Mouse (Mus musculus): Measurements from ENCODE around the gene Calhm1.

Gene Calhm1

DNA sequence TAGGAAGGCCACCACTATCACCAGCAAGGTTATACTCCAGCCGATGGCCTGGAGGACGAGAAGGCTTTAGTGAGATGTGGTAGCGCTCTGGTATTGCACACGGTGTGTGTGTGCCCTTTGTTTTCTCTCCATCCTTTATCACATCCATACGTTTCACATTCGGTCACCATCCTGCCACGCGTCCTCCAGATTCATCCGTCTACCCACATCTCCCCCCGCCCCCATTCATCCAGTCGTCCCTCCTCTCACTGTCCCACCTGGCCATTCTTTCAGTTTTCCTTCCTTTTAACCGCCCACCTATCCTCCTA lies 8.0 kb upstream of the Calhm1 start:
- 64% methylated on average over 12 of the region's 12 CpGs for WGBS

DNA sequence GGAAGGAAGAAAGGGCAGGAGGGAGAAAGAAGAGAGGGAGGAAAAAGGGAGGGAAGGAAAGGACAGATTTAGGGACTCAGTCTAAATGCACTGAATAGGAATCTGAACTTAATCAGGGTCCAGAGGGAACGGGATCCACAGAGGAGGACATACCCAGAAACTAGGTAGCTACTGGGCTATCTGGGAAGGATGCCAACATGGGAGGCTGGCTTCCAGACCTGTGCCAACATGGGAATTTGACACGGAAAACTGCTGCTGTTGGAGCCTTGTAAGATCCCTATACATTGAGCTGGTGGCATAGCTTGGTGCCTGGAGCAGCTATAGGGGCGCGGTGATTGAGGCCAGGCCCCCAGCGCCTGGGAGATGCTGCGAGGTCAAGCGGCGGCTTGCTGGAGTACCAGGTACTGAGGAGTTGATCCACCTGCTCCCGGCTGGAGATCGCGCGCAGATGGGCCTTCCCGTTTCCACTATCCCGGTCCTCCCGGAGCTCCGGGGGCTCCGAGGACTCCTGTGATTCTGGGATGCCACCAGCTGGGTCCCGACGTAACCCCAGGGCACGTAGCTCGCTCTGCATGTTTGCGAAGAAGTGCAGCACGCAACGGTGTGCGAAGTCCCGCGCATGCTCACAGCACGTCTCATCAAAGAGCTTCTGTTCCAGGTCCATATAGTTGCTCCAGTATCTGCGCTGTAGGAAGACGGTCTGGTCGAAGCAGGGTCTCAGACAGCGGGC lies 7.4 kb upstream of the Calhm1 start:
- 27% methylated on average over 32 of the region's 32 CpGs for WGBS

DNA sequence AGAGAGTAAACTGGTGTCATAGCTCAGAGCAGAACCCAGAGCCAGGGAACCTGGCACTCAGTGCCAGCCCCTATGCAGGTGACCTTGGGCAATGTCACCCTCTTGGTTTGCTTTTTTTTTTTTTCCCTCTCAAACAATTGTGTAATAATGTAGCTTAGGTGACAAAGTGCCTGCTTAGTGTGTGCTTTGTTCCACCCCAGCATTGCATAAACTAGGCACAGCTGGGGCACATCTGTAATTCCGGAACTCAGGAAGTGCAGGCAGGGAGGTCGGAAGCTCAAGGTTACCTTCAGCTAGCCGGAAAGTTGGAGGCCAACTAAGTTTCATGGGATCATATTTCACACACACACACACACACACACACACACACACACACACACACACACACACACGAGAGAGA lies 5.8 kb upstream of the Calhm1 start:
- WGBS = 77% methylated on average over 4 of the region's 4 CpGs

DNA sequence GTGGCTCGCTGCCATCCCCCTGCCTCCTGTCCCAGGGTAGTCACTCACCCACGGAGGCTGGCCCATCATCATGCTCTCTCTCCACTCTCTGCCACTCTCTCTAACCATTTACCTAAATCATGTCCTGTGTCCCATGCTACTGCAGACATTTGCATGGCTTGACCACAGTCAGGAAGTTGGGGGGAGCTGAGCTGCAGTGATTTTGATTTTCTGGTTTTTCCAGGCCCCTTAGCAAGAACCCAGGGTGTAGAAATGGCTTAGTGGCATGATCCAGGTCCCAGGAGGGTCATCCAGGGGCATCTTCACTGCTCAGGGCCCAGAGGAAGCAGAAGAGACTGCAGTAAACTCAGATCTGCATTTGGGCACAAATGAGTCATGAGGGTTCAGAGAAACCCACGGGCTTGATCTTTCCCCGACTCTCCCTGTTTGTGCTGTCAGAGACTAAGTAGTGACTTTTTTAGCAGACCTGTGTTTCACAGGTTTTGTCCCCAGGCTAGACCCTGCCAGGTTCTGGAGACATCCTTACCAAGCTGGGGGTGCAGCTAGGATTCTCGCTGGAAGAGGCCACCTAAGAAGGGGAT lies 4.3 kb upstream of the Calhm1 start:
- WGBS = 79% methylated on average over 5 of the region's 5 CpGs

DNA sequence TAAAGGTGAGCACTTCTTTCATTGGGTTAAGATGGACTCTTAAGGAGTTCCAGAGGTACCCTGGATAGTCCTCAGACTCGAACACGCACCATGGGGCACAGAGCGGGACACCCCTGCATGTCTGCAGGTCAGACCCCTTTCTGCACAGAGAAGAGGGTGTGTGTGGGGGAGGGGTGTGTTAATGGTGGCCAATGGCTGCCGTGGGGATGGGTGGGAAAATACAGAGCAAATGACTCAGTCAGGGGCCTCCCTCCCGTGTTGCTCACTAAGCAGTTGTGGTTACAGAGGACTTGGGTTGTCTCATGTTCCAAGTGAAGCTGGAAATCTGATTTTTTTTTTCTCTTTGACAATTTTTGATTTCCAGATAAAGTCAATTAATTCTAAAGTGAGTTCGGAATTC lies 1.6 kb downstream of the Calhm1 start:
- 85% methylated on average over 6 of the region's 6 CpGs for WGBS

DNA sequence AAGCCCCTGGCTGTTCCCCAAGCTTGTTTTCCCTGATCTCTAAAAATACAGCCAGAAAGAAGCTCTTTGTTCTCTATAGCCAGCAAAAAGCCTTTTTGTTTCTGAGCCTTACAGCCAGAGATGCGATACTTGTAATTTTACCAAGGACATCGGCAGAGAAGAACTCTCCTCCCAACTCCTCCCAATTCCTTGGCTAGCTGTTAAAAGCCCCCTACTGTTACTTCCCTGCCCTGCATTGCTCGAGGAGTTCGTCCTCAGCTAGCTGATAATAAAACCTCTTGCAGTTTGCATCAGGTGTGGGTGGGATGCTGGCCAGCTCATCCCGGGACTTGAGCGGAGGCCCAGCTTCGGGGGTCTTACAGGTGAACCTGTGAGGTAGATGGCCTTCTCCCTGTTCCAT lies 4.4 kb downstream of the Calhm1 start:
- WGBS = 32% methylated on average over 7 of the region's 7 CpGs

DNA sequence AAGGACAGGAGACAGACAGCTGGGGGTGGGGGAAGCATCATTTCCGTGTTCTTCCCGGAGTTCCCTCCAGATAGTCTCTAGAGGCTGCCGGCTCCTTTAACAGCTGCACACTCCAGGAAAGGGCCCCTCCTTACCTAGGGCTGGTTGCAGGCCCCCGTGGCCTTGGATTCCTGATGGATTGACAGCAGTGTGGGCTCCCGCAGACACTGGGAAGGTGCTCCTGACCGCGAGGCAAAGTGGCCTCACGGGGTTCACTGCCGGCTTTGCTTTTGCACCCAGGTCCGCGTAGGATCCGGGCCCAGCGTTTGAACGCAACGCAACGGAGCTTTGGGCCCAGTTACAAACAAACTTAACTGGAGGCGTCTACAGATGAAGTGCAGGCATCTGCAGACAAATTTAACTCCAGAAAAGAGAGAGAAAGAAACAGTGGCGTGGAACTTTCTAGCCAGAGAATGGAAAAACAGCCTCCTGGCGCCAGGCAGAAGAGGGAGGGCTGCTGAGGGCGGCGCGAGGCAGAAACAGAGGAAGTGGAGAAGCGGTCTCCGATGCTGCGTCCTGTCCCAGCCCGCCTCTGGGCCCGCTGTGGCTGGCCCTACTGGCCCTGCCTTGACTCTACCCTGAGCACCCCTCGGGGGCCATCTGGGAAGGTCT lies 6.2 kb downstream of the Calhm1 start, which contains the start of gene Calhm2:
Calhm2 (minus strand) TSS at position 524 of the 651 bp plus-strand sequence.
- 8% methylated on average over 28 of the region's 28 CpGs for WGBS

DNA sequence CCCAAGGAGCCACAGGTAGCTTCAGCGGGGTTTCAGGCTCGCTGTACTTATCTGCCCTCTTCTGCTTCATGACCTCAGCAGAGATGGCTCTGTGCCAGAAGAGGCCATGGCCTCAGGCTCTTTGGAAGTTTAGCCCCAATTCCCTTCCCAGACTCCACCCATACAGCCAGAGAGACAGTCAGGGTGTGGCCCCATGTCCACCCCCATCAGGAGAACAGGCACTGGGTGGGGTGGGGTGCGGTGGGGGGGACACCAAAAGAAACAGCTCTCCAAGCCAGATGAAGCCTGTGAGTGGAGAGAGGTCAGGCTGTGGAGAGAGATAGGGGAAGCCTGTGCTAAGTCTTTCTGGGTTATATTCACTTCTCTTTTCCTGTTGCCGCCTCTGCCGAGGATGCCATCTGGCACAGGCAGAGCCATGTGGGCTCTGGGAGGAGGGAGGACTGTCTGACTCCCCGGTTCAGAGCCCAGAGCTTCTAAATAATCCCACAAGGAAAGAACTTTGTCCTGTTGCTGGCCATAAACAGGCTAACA lies 6.9 kb downstream of the Calhm1 start:
- 24% methylated on average over 6 of the region's 6 CpGs for WGBS

DNA sequence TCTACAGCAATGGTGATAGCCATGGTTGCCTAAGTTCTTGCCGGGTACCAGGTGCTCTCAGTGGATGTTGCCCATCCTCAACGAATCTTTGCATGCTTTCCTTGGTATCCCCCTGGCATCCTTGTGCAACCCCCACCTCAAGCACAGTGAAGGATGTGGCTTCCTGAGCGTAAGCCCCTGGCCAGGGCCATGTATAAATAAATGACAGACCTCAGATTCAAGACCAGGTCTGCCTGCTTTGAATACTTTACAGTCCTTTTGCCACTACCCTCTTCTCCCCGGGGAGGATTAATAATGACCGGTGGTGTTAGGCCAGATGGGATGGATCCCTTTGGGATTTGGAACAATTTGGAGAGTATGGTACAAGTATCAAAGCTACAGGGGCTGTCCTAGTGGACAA lies 7.9 kb downstream of the Calhm1 start:
- WGBS = 88% methylated on average over 5 of the region's 5 CpGs

DNA sequence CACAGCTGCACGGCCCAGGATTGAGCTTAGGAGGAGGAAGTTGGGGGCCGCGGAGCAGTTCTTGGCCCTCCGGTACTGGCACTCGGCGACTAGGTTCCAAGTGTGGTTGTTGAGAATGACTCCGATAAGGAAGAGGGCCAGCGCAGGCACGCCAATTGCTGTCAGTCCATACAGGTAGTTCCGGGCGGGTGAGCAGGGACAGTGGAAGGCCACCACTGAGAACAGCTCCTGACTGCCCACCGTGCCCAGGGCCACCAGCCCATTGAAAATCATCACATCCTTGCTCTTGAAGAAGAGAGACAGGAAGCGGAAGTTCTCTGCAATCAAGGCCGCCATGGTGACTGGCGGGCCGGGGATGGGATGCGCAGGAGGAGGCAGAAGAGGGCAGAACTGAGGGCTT lies 8.5 kb downstream of the Calhm1 start:
- WGBS = 94% methylated on average over 17 of the region's 17 CpGs

DNA sequence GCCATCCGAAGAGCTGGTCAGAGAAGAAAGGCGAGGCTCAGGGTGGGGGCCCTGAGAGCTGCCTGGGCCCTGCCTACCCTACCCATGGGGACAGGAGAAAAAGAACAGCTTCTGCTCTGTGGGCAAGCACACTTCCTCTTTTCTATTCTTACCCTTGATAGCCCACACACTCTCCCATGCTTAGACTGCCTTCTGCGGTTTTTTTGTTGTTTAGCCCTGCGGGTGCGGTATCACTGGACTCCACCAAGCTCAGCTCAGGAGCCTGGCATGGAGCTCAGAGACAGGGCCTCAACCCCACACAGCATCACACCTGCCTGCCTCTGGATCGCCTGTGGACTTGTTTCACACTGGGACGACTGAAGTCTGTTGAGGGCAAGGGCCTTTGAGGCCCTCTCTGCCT lies 10.9 kb downstream of the Calhm1 start:
- WGBS = 64% methylated on average over 7 of the region's 7 CpGs

DNA sequence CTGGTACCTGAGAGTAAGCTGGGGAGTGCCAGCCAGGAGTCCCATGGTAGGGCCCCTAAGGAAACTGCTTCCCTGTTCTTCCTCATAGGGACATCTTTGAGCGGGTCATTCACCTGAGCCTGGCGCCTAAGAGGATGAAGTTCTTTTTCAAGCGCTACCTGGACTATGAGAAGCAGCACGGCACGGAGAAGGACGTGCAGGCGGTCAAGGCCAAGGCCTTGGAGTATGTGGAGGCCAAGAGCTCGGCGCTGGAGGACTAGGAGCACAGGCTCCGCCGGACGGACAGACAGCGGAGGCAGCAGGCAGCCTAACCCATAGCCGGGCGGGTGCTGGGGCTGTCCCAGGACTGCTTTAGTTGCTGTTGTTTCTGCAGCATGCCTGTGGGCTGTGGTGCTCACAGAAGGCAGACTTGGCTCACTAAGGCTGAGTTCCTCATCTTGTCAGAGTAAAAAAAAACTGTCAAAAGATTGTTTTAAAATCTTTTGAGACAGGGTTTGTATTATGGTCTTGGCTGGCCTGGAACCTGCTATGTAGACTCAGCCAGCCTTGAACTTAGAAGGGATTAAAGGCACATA lies 13.4 kb downstream of the Calhm1 start:
- WGBS = 87% methylated on average over 15 of the region's 15 CpGs

DNA sequence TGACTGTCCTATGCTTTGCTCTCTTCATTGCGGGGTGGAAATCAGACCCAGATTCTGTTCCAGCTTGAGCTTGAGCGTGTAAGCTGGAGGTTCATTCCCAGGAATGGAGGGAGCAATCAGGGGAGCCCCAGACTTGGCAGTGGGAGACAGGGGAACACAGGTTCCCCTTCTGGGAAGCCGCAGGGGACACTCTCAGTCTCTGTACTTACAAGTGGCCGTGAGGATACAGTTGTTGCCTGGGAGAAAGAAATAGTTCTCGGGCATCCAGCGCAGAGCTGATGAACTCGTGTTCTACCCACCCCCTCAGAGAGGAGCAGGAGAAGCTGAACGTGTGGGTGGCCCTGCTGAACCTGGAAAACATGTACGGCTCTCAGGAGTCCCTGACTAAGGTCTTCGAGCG lies 15.2 kb downstream of the Calhm1 start:
- WGBS = 63% methylated on average over 11 of the region's 11 CpGs

DNA sequence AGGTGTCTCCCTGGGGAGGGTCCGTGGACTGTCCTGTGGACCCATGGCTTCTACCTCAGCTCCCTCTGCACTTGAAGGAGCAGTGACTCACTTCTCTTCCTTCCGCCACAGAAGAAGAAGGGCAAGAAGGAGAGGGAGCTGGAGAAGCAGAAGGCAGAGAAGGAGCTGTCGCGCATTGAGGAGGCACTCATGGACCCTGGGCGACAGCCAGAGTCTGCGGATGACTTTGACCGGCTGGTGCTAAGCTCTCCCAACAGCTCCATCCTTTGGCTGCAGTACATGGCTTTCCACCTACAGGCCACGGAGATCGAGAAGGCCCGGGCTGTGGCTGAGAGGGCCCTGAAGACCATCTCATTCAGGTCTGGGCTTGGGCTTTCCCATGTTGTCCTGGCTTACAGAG lies 15.9 kb downstream of the Calhm1 start:
- WGBS = 75% methylated on average over 10 of the region's 10 CpGs

DNA sequence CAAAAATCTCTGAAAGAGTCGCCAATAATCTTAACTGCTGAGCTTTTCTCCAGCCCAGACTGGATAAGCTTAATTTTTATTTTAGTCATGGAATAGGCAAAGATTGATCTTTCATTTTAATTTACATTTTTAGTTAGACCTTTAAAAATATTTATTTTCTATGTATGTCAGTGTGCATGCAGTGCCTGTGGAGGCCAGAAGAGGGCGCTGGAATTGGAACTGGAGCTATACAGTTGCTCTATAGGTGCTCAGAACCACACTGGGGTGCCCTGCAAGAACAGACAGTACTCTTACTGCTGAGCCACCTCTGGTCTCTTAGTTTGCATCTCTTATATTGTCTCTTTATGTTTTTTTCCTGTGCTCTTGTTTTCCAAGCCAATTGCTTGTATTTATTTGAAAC lies 21.3 kb downstream of the Calhm1 start:
- 33% methylated on average over 2 of the region's 2 CpGs for WGBS

DNA sequence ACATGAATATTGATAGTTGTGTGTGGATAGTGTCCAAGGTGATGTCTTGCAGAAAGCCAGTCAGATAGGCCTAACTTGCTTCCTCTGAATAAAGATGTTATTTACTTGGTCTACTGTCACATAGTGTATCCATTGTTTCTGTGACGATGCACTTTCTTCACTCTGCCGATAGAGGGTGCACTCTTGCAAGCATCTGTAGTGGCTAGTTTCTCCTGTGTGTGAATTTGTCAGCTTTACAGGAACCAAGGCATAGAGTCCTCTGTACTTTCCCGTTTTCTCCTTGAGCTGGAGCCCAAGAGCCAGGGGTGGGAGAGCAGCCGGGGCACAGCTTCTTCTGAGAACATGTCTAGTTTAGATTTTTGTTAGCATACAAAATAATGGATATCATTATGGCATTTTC lies 23.0 kb downstream of the Calhm1 start:
- 36% methylated on average over 4 of the region's 4 CpGs for WGBS

DNA sequence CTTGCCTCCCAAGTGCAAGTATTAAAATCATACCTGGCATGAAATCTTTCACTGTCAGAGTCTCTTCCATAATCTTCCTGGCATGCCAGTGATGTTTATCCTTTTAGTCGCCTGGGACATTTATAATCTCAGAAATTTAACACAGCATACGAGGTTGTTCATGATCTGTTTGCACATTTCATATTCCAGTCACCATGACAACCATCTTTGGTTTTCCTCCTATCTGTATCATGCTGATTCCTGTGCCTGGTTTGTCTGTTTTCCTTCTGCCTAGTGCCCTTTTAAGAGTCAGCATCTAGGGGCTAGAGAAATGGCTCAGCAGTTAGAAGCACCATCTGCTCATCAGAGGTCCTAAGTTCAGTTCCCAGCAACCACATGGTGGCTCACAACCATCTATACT lies 25.4 kb downstream of the Calhm1 start:
- WGBS = 51% methylated on average over 2 of the region's 2 CpGs

DNA sequence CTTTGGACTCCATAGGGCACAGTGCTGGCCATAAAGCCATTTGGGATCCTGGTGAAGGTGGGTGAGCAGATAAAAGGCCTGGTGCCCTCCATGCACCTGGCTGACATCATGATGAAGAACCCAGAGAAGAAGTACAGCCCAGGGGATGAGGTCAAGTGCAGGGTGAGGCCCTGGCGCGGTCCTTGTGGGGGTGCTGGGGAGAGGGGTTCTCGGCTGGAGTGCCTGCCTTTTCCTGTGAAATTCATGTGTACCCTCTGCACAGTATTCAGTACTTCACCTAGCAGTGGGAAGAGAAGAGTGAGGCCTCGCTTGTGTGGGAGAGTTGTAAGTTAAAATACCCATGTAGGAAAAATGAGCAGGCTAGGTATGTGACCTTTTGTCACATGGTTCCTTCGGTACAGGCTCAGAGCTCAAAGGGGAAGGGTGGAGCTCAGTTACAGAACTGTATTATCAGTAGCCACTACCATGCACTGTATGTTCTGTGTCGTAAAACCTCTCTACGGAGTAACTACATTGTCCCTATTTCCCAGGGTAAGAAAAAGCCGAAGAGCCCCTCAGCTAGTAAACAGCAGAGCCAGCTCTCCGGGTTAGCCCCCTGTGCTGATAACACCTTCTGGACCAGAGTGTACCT lies 39.3 kb downstream of the Calhm1 start:
- 97% methylated on average over 9 of the region's 9 CpGs for WGBS

DNA sequence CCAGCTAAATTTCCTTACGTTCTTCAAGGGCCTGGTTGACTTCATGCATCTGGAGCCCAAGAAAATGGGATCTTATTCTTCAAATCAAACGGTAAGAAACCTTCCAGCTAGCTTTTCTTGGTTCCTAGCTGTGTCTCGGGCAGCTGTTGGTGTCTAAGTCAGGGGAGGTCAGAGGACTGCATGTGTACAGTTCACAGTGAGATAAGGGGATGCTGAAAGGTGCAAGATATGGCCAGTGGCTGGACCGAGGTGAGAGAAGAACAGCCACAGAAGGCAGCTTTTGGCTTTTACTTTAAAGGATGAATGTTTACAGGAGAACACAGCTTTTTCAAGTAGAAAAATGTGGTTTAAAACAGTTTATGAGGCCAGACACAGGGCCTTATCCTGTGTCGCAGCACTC lies 43.0 kb downstream of the Calhm1 start:
- WGBS = 94% methylated on average over 5 of the region's 5 CpGs
